Mouse (Mus musculus): ENCODE measurements around the gene D430042O09Rik.

Gene D430042O09Rik

DNA sequence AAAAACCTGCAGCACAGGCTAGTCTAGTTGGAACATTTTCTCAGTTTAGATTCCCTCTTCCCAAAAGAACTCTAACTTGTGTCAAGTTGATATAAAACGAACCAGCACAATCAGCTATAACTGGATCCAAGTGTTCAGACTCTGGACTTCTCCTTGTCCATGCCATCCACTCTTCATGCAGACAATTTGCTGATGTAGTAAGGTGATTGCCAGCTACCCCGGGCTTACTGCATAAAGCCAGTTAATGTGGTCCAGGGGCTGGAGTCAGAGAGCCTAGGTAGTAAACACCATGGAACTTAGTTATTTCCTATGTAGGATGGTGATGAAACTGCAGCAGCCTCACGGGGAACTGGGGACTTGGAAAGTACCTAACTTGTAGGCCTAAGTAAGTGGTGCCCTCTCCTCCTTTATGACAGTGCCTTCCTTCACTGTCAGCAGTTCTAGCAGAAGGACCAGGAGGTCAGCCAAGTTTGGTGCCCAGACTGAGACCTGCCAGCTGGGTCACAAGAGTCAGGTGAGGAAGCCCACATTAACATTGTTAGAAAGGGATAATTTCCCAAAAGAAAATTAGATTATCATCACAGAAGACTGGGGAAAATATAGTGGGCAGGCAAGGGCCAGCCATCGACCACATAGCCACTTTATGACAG, 28.8 kb downstream of the D430042O09Rik start:
- DNase-seq (ENCODE audit: low read depth, low spot score): no peak

DNA sequence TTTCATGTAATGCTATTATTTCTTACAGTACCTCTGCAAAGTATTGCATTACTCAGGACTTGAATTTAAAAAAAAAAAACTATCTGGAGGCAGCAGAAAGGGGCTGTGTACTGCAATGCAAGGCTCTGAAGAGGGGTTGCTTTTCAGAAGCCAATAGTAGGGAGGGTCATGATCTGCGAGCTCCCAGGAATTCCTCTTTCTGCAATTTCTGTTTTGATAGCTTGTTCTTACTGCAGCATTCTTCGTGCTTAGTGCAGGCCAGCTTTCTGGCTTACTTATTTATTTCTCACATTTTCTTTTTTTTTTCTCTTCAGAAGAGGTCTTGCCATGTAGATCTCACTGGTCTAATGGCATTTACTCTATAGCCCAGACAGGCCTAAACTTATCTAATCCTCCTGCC, 32.8 kb downstream of the D430042O09Rik start:
- DNase-seq (ENCODE audit: low read depth, low spot score): no peak

- no peak for DNase-seq (ENCODE audit: low read depth, low spot score)
Observed at GRCm38 (mm10) chr7:125741271-125741703, 33.6 kb downstream of the D430042O09Rik start.

DNA sequence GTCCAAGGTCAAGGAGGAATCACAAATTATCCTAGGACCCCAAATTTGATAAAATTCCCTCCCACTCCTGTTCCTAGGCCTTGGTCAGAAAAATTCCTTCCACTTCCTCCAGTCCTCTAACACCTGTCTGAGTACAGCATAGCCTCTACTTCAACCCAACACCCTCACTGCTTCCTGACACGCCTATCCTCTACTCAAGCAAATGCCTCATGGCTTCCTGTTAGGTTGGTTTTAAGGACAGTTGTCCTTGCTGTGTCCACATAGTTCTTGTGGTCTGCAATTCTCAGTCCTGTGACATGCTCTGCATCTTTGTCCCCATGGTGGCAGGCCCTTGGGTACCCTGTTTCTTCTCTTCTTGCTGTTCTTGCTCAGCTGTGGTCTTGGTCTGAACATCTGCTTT, 37.1 kb downstream of the D430042O09Rik start:
- DNase-seq (ENCODE audit: low read depth, low spot score): no peak

DNA sequence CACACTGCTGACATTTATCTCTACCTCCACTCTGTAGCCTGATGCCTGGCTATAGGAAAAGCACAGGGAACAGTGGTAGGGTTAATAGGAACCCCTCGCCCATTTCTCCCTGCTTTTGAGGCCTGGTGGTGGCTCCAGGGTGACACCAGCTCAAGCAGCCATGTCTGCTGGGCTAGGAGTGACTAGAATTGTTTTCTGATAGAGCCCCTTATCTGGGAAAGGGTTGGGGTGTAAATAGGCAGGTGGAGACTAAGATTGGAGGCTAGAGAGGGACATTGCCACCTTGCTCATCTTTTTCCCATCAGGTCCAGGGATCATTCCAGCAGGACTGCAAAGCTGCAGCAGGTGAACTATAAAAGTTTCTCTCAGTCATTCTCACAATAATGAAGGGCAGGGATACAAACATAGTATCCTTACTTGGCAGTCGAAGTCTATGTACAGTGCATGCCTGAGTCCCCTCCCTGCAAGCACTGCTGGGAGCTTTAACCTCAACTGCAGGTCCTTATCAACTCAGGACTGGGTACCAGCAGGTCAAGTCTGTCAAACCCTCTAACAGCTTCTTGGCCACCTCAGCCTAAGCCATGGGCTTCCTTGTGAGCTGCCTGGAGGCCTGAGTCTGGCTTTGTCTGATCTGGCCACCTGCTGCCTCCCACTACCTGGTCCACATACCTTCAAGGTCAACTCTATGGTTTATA, 39.1 kb downstream of the D430042O09Rik start:
- no peak for DNase-seq (ENCODE audit: low read depth, low spot score)

DNA sequence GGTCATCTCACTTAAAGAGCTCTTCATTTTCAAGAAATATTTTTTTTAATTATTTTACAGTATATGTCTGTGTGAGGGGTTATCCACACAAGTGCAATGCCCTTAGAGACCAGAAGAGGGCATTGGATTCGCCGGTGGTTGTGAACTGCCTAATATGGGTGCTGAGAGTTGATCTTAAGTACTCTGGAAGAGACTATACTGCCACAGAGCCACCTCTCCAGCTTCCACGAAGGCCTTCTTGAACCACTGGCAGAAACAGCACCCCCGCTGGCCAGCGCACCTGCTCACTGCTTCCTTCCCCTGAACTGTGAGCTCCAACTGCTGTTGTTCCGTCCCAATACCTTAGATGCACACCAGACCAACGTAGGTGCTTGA, 39.6 kb downstream of the D430042O09Rik start:
- peak; percentile 70 for DNase-seq (ENCODE audit: low read depth, low spot score)

DNA sequence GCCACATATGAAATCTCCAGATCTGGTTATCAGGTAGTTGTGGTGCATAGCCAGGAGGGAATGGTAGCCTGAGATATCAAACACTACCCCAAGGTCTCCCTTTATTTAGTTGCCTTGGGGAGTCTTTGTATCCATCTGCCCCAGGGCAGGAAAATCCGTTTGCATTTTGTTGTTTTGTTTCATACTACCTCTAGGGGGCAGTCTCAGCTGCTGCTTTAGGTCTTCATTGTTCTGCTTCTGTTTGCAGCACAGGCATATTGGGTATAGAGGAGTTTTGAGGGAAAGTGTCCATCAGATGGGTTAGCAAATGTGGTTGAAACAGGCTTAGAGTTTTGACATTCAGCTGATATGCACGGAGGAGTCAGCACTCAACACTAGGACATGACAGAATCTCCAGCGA, 40.5 kb downstream of the D430042O09Rik start:
- DNase-seq (ENCODE audit: low read depth, low spot score): peak; percentile 70

- DNase-seq (ENCODE audit: low read depth, low spot score): no peak
Observed at GRCm38 (mm10) chr7:125752699-125753325, 45.1 kb downstream of the D430042O09Rik start.

- DNase-seq (ENCODE audit: low read depth, low spot score): peak; percentile 33
Observed at GRCm38 (mm10) chr7:125753326-125753715, 45.6 kb downstream of the D430042O09Rik start.

GRCm38 (mm10) chr7:125756806-125757205, 49.1 kb downstream of the D430042O09Rik start:
- DNase-seq (ENCODE audit: low read depth, low spot score): no peak

- DNase-seq (ENCODE audit: low read depth, low spot score): no peak
Observed at GRCm38 (mm10) chr7:125757896-125758623, 50.4 kb downstream of the D430042O09Rik start.

- no peak for DNase-seq (ENCODE audit: low read depth, low spot score)
Observed at GRCm38 (mm10) chr7:125762289-125762688, 54.6 kb downstream of the D430042O09Rik start.

DNA sequence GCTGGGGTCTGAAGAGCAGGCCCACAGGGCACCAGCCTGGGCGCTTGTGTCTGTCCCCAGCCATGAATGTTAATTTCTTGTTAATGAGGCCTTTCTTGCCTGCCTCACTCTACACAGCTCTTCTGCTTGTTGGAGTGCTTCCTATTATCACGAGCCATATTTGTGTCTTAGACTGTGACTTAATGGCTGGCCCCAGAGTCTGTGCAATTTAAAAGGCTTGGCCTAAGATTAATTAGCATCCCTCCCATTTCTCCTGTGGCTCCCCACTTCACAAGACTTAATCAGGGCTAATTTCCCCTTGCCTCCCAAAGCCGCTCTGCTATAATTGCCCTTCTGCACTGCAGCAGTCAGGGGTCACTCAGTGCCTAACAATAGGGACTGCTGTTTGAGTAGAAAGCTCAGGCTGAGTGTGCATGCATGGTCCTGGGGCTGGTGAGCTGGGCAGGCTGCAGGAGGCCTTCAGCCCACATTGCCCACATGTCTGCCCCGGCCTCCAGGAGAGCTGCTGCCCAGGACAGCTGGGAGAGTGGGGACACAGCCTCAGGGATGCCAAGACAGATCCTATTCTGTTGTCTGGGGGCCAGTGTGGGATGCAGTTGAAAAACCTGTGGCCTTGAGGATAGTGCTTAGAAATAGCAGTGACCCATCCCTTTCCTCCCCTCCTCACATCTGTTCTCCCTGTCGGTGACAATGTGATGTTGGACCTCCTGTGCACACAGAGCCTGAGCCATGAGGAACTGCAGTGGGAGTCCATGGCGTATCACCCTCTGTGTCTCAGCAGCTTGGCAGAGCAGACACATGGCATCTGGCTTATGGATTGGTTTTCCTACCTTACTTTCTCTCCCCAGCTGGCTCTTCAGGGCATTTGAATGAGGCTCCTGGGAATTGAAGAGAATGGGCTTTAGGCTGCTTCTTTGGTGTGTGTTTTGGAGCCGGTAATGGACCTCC, 55.5 kb downstream of the D430042O09Rik start:
- DNase-seq (ENCODE audit: low read depth, low spot score): no peak

GRCm38 (mm10) chr7:125764373-125764772, 56.7 kb downstream of the D430042O09Rik start:
- no peak for DNase-seq (ENCODE audit: low read depth, low spot score)

GRCm38 (mm10) chr7:125766976-125767831, 59.5 kb downstream of the D430042O09Rik start:
- peak; percentile 63 for DNase-seq (ENCODE audit: low read depth, low spot score)

DNA sequence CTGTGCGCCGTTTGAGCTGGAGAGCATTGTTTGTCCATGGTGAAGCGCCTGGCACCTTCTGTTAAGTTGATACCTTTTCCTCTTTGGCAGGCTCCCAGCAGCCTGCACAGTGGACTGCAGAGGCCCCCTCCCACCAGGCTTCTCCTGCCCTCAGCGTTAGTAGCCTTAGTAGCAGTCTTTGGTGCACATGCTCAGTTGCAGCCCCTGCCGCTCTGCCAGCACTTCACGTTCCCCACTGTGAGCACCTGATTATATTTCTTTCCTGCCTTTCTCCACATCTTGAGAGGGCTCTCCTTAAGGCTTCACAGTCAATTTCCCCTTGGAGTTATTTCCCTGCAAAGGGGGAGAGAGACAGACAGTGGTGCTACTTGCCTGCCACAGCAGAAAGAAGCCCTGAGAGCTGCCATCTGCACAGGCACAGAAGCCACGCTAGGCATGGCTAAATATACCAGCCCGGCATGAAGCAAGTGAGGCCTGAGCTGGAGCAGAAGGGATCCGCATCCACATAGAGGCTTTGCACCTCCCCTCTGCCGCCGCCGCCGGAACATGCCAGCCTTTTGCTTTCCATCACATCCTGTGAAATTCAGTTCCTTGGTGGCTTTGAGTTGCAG, 65.4 kb downstream of the D430042O09Rik start:
- DNase-seq (ENCODE audit: low read depth, low spot score): no peak

DNA sequence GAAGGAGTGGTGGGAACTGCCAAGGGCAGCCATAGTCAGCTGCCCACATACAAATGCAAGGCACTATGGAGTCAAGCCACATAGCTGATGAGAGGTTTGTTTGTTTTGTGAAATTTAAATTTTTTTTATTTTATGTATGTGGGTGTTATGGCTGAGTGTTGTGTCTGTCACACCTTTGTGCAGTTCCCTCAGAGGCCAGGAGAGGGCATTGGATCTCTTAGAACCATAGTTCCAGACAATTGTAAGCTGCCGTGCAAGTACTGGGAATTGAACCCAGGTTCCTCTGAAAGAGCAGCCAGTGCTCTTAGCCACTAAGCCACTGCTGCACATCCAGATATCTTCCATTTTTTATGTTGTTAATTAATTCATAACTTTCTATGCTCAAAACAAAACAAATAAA, 75.5 kb downstream of the D430042O09Rik start:
- DNase-seq (ENCODE audit: low read depth, low spot score): peak; percentile 67

DNA sequence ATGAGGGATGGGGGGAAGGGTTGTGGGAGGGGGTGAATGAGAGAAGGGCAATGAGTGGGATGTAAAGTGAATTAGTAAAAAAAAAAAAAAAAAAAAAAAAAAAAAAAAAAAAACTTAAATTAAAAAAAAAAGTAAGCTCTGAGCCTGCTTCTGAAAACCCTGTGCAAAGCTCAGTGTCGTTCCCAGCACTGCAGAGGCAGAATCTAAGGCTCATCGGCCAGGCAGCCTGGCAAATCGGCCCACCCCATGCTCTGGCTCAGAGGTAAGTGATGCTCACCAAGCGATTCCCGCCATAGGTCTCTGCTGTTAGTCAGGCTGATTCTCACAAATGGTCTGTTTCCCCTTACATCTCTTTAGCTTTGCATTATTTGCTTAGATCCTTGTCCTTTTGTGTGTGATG, 78.4 kb downstream of the D430042O09Rik start:
- no peak for DNase-seq (ENCODE audit: low read depth, low spot score)

DNA sequence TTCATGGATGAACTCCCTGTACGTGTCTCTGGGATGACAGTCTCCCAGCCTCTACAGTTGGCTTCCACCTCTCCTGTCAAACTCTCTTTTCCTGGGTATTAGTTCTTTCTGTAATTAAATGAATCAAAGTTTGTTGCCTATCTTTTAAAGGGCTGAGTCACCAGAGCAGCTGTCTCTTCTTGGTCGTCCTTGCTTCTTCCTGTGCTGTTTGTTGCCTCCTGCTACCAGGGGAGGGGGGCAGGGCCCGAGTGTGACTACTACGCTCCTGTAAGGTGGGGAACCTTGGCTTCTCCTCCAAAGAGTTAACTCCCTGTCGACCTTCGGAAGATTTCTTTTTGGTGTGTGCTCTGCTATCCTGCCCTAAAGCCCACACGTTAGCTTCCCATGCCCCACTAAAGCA, 79.4 kb downstream of the D430042O09Rik start:
- DNase-seq (ENCODE audit: low read depth, low spot score): no peak

- DNase-seq (ENCODE audit: low read depth, low spot score): no peak
Observed at GRCm38 (mm10) chr7:125790039-125790438, 82.4 kb downstream of the D430042O09Rik start.
